Mouse (Mus musculus) erythroblast, embryonic 14.5 days (primary cell): ENCODE results near the gene Gm44579.

Experiments
- GATA1 ChIP-seq: IDR thresholded peaks from 2 replicates; pipeline ENCODE4 v1.6.1; 2012; ENCODE audit warnings: low read length, inconsistent platforms, mixed read lengths
- TAL1 ChIP-seq: IDR thresholded peaks from 3 replicates; pipeline ENCODE4 v1.6.1; 2012; ENCODE audit warnings: low read length, inconsistent platforms, mixed read lengths

DNA sequence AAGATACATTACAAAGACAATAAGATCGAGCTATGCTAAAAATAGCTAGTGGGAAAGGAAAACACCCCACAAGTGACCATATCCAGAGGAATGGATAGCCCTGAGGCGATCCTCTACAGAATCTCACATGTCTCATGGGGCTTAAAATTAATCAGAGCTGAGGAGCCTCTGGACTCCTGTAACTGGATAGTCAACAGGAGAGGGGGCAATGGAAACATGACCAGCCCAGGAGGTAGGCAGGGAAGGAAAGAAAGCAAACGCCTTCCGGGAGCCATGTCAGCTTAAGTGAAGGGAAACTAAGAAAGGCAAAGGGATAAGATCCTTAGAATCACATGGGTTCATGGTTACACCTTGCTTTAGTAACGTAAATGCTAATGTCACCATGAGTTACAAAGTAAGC lies 80.0 kb downstream of the Gm44579 start:
- TF ChIP-seq GATA1 (no peak), TAL1 (no peak)
